Mouse (Mus musculus) neural tube, embryonic 14.5 days (tissue): ENCODE measurements around the gene Ptgfrn. TPM values are rescaled to one million over a fixed set of nuclear protein-coding genes. Genes with fewer than 3 reads are reported as not detected.

Source experiments
- ATAC-seq: fragments of 200-750 bp; cut with Nextera tagmentation; 2 replicates; pipeline ENCODE4 v1.8.0; 2017; ENCODE audit warnings: low read depth, mild to moderate bottlenecking, moderate TSS enrichment, moderate library complexity
- H3K27ac ChIP-seq: fragments of 300-500 bp; sonication (generic); 2 replicates; pipeline ENCODE4 v1.5.1; 2014; ENCODE audit warnings: low read depth, mild to moderate bottlenecking, control low read depth, low read length, moderate library complexity, mixed read lengths
- H3K27me3 ChIP-seq: fragments of 300-500 bp; sonication (generic); 2 replicates; pipeline ENCODE4 v1.6.1; 2014; ENCODE audit warnings: low read length; ENCODE audit not compliant: control insufficient read depth, insufficient read depth
- H3K36me3 ChIP-seq: fragments of 300-500 bp; sonication (generic); 2 replicates; pipeline ENCODE4 v1.6.1; 2014; ENCODE audit warnings: low read length, mixed read lengths; ENCODE audit not compliant: control insufficient read depth, insufficient read depth
- H3K4me1 ChIP-seq: fragments of 300-500 bp; sonication (generic); 2 replicates; pipeline ENCODE4 v1.6.1; 2014; ENCODE audit warnings: low read length; ENCODE audit not compliant: control insufficient read depth, insufficient read depth
- H3K4me2 ChIP-seq: fragments of 300-500 bp; sonication (generic); 2 replicates; pipeline ENCODE4 v1.6.1; 2014; ENCODE audit warnings: mild to moderate bottlenecking, low read depth, low read length, control low read depth
- H3K4me3 ChIP-seq: fragments of 300-500 bp; sonication (generic); 2 replicates; pipeline ENCODE4 v1.5.1; 2014; ENCODE audit warnings: low read depth, low read length, control low read depth, mixed read lengths
- H3K9ac ChIP-seq: fragments of 300-500 bp; sonication (generic); replicated peaks from 2 replicates; pipeline ENCODE4 v1.6.1; 2014; ENCODE audit warnings: low read depth, mild to moderate bottlenecking, control low read depth, low read length, mixed read lengths
- H3K9me3 ChIP-seq: fragments of 300-500 bp; sonication (generic); 2 replicates; pipeline ENCODE4 v1.6.1; 2016; ENCODE audit warnings: low read length; ENCODE audit not compliant: control insufficient read depth
- WGBS: fragments of 180-500 bp; shearing (Covaris S2); extraction: QIAGEN DNeasy Blood & Tissue Kit; methylation state at CpG from one replicate; pipeline ENCODE4 v1.1.7; 2014; 5-methylcytosine and 5-hydroxymethylcytosine counted together
- polyA plus RNA-seq: library from polyadenylated mRNA; unstranded; fragments of >200 nt; fragmentation: Nextera tagmentation; extraction: Ambion mirVana; gene quantifications from 2 replicates; pipeline ENCODE4 v1.2.1, GENCODE M21; 2014

Ptgfrn gene
- polyA plus RNA-seq, 1 experiment from 2014 or later: 4.7 TPM

GRCm38 (mm10) chr3:101077710-101078100, 32.4 kb downstream of the Ptgfrn start:
- Histone ChIP-seq H3K9ac (no peak overlapping the region), H3K9me3 (no peaks in the 10 kb centered on the region), H3K27ac (no peak overlapping the region), H3K4me3 (no peak overlapping the region), H3K4me1 (no peaks in the 10 kb centered on the region), H3K27me3 (no peaks in the 10 kb centered on the region), H3K4me2 (no peak overlapping the region), H3K36me3 (no peaks in the 10 kb centered on the region)
- ATAC-seq: no peak
- 73% methylated on average over 6 of the region's 6 CpGs for WGBS

DNA sequence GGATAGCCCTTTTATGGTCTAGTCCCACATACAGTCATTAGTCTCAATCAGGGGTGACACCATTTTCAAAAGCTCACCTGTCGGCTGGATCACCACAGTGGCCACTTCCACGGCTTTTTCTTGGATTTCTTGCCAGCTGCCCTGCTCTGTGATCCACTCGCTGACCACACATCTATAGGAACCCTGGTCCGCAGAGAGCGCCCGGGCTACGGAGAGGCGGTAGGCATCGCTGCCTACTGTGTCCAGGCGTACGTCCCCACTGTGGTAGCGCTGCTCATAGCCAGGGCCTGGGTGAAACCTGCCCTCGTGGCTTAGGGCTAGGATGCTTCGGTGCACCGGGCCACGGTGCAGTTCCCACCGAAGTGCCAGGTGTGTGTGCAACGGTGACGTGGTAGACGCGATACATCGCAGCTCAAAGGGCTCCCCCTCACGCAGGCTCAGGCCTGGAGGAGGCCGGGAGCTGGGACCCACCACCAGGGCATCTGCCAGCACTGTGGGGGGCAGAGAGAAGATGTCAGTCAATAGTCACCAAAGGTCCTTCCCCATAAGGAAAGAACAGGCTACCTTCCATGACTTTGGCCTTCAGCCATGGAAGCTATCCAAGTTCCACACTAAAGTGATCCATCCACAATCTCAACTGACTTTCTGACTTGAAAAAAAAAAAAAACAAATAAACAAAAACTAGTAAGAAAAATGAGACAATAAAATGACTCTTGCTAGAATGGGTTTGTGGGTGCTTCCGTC, 32.9 kb downstream of the Ptgfrn start:
- 95% methylated on average over 25 of the region's 25 CpGs for WGBS
- Histone ChIP-seq H3K36me3 (no peaks in the 10 kb centered on the region), H3K4me3 (no peak overlapping the region), H3K27ac (no peak overlapping the region), H3K9ac (no peak overlapping the region), H3K4me1 (no peaks in the 10 kb centered on the region), H3K4me2 (no peak overlapping the region), H3K9me3 (no peaks in the 10 kb centered on the region), H3K27me3 (no peaks in the 10 kb centered on the region)
- no peak for ATAC-seq

DNA sequence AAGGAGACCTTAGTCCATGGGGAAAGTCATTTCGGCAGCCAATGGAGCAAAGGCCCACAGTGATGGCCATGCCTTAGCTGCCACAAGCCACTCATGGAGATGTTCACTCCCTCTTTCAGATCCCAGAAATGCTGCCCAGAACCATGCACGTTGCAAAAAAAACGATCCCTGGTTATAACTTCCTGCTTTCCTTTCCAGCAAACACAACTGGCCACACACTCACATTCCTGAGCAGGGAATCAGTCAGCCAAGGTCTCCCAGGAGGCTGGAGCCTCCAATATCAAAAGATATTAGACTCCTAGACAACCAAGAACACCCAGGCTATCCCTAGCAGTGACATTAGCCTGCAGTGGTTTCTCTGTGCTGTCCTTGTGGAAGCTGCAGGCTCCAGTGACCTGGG, 34.2 kb downstream of the Ptgfrn start:
- ATAC-seq: no peak

DNA sequence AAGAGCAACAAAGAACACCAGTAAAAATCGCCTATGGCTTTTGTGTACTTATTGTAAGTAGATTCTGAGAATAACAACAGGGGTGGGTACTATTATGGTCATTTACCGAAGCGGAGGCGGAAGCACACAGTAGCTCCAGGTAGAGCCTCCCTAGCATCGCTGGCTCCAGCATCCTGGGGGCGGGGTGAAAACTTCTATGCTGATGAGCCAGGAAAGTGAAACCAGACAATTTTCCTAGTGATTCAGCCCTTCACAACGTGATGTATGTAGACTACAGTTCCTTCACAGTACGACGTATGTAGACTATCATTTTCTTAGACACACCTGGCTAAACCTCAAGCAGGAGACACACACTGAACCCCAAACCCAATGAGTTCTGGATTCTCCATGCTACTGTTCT, 36.7 kb downstream of the Ptgfrn start:
- ATAC-seq: no peak
- Histone ChIP-seq H3K27me3 (no peaks in the 10 kb centered on the region), H3K4me1 (no peaks in the 10 kb centered on the region), H3K36me3 (no peaks in the 10 kb centered on the region), H3K27ac (no peak overlapping the region), H3K9me3 (no peaks in the 10 kb centered on the region), H3K4me3 (no peak overlapping the region), H3K9ac (no peak overlapping the region), H3K4me2 (no peak overlapping the region)
- 80% methylated on average over 9 of the region's 9 CpGs for WGBS

More for the DNA sequence above, 34.2 kb downstream of the Ptgfrn start:
- Histone ChIP-seq H3K4me1 (no peaks in the 10 kb centered on the region), H3K9ac (no peak overlapping the region), H3K4me2 (no peak overlapping the region), H3K9me3 (no peaks in the 10 kb centered on the region), H3K27me3 (no peaks in the 10 kb centered on the region), H3K27ac (no peak overlapping the region), H3K36me3 (no peaks in the 10 kb centered on the region), H3K4me3 (no peak overlapping the region)
- WGBS: 86% methylated on average over 3 of the region's 3 CpGs

DNA sequence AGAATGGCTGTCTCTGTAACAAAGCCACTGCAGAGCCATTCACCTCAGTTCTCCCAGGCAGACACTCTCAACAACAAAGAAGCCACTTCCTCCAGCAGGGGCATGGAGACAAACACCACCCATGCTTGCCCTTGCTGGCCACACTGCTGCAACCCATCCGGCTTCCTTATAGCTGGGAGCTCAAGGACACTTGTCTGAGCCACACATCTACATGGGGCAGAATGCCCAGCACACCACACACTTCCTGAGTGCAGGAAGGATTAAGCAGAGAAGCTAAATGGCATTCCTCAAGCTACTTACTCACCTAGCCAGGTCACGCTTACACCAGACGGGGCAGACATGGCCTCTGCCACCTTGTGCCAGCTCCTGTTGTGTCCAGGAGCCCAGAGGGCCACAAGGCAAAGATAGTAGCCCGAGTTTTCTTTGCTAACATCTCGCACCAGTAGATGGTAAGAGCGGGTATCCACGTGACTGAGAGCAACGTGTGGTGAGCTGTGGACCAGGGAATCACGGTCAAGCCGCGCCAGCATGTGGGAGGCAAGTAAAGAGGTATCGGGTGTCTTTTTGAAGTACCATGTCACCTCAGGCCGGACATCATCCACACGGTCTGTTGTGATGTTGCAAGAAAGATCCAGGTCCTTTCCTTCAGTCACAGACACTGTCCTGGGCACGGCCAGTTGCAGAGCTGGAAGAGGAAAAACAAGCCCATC, 37.4 kb downstream of the Ptgfrn start:
- Histone ChIP-seq H3K9ac (no peak overlapping the region), H3K9me3 (no peaks in the 10 kb centered on the region), H3K27me3 (no peaks in the 10 kb centered on the region), H3K4me1 (no peaks in the 10 kb centered on the region), H3K36me3 (no peaks in the 10 kb centered on the region), H3K27ac (no peak overlapping the region), H3K4me2 (no peak overlapping the region), H3K4me3 (no peak overlapping the region)
- WGBS: 91% methylated on average over 15 of the region's 15 CpGs
- no peak for ATAC-seq

- Histone ChIP-seq H3K9ac (no peak overlapping the region), H3K36me3 (no peaks in the 10 kb centered on the region), H3K9me3 (no peaks in the 10 kb centered on the region), H3K27ac (no peak overlapping the region), H3K4me1 (no peaks in the 10 kb centered on the region), H3K27me3 (no peaks in the 10 kb centered on the region), H3K4me3 (no peak overlapping the region), H3K4me2 (no peak overlapping the region)
- no peak for ATAC-seq
These were observed 38.5 kb downstream of the Ptgfrn start for GRCm38 (mm10) chr3:101071576-101071975.

DNA sequence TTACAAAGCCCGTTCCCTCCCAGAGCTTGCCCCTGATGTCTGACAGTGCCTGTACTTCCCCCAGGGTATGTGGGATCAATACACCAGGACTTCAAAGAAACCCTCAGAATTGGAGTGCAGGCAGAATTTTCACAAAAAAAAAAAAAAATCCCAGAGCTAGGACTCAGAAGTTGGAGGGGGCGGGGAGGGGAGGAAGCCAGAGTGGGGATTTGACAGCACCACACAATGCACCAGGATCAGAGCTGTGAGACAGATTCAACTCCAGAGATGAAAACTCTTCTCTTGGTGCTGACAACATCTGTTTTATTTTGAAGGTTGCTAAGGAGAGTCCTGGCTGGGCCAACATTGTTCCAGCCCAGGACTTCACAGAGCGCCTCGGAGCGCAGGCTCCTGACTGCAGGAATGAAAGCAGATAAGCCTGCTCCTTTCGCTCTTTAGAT, 39.3 kb downstream of the Ptgfrn start:
- Histone ChIP-seq H3K4me3 (no peak overlapping the region), H3K4me2 (no peak overlapping the region), H3K9me3 (no peaks in the 10 kb centered on the region), H3K36me3 (no peaks in the 10 kb centered on the region), H3K9ac (no peak overlapping the region), H3K27me3 (no peaks in the 10 kb centered on the region), H3K27ac (no peak overlapping the region), H3K4me1 (no peaks in the 10 kb centered on the region)
- 71% methylated on average over 6 of the region's 6 CpGs for WGBS
- ATAC-seq: no peak

GRCm38 (mm10) chr3:101070230-101070795, 39.8 kb downstream of the Ptgfrn start:
- ATAC-seq: no peak
- Histone ChIP-seq H3K4me3 (no peak overlapping the region), H3K4me1 (no peaks in the 10 kb centered on the region), H3K9me3 (no peaks in the 10 kb centered on the region), H3K4me2 (no peak overlapping the region), H3K27ac (no peak overlapping the region), H3K36me3 (no peaks in the 10 kb centered on the region), H3K9ac (no peak overlapping the region), H3K27me3 (no peaks in the 10 kb centered on the region)
- 54% methylated on average over 10 of the region's 10 CpGs for WGBS

- Histone ChIP-seq H3K36me3 (no peaks in the 10 kb centered on the region), H3K4me2 (no peak overlapping the region), H3K9ac (no peak overlapping the region), H3K27ac (no peak overlapping the region), H3K4me3 (no peak overlapping the region), H3K9me3 (no peaks in the 10 kb centered on the region), H3K4me1 (no peaks in the 10 kb centered on the region), H3K27me3 (no peaks in the 10 kb centered on the region)
- WGBS: 22% methylated on average over 5 of the region's 5 CpGs
- no peak for ATAC-seq
These were observed 41.4 kb downstream of the Ptgfrn start for GRCm38 (mm10) chr3:101068701-101069100.
